Mouse (Mus musculus) small intestine, adult 2 months (tissue): ENCODE measurements around the gene Ipo13. TPM values are rescaled to one million over a fixed set of nuclear protein-coding genes. Genes with fewer than 3 reads are reported as not detected.

Source experiments
- H3K27ac ChIP-seq: fragments of 200-500 bp; 2 replicates; pipeline ENCODE4 v1.5.1; 2012; ENCODE audit warnings: low read depth, low read length, control low read depth, inconsistent platforms; ENCODE audit not compliant: insufficient read depth
- H3K27me3 ChIP-seq: fragments of 200-500 bp; 2 replicates; pipeline ENCODE4 v1.6.1; 2012; ENCODE audit warnings: mild to moderate bottlenecking, moderate library complexity, low read length, inconsistent platforms; ENCODE audit not compliant: control insufficient read depth, insufficient read depth
- H3K36me3 ChIP-seq: fragments of 200-500 bp; 2 replicates; pipeline ENCODE4 v1.6.1; 2012; ENCODE audit warnings: mild to moderate bottlenecking, low read length, control low read depth, inconsistent platforms; ENCODE audit not compliant: control insufficient read depth, insufficient read depth
- H3K4me1 ChIP-seq: fragments of 200-500 bp; 2 replicates; pipeline ENCODE4 v1.6.1; 2012; ENCODE audit warnings: low read length, inconsistent platforms, mixed read lengths; ENCODE audit not compliant: control insufficient read depth, insufficient read depth, insufficient read length
- H3K4me3 ChIP-seq: fragments of 200-500 bp; 2 replicates; pipeline ENCODE4 v1.5.1; 2012; ENCODE audit warnings: low read depth, mild to moderate bottlenecking, control low read depth, inconsistent platforms, low read length, moderate library complexity
- CTCF ChIP-seq: fragments of 200-500 bp; IDR thresholded peaks from 2 replicates; pipeline ENCODE4 v1.5.1; 2012; ENCODE audit warnings: low read depth, mild to moderate bottlenecking, control low read depth, inconsistent platforms, low read length, moderate library complexity, mixed read lengths; ENCODE audit not compliant: insufficient replicate concordance, insufficient read length; ENCODE audit errors: extremely low read depth
- POLR2A ChIP-seq: fragments of 200-500 bp; IDR thresholded peaks from 2 replicates; pipeline ENCODE4 v1.6.1; 2012; ENCODE audit warnings: low read depth, mild to moderate bottlenecking, control low read depth, inconsistent platforms, low read length, moderate library complexity
- WGBS: fragments of 180-500 bp; shearing (Covaris S2); methylation state at CpG from one replicate; pipeline ENCODE4 v1.1.7; 2018; 5-methylcytosine and 5-hydroxymethylcytosine counted together
- polyA plus RNA-seq: library from polyadenylated mRNA; depleted of rRNA; stranded (reverse); fragments of >200 nt; gene quantifications from 2 replicates; pipeline ENCODE4 v1.2.3, GENCODE M21; 2012

Ipo13 gene
- polyA plus RNA-seq, 1 experiment = 36.8 TPM

DNA sequence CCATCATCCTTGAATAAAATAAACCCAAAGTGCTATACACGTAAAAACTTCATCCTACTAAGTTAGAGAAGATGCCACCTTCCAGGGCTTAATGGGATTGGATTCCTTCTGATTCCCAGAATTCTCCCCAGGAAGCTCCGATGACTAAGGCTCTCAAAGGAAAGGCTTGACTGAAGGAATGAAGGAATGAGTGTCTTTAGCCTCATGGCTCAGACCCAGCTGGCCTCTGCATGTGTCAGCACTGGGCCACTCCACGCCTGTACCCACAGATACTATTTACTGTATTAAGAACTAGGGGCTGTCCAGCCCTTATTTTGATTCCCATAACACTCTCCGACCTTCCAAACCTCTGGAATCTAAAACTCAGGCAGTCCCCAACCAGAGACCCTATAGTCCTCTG lies 19.3 kb upstream of the Ipo13 start:
- 88% methylated on average over 4 of the region's 4 CpGs for WGBS
- H3K36me3 ChIP-seq = no peaks in the 10 kb centered on the region
- TF ChIP-seq POLR2A (no peak), CTCF (no peak)
- peaks cover 6% of the 10 kb centered on the region for H3K4me1 ChIP-seq
- no peak overlapping the region for H3K27ac ChIP-seq
- no peak overlapping the region for H3K4me3 ChIP-seq
- peaks cover 4% of the 10 kb centered on the region; the same call in 1 of the 2 replicates for H3K27me3 ChIP-seq

DNA sequence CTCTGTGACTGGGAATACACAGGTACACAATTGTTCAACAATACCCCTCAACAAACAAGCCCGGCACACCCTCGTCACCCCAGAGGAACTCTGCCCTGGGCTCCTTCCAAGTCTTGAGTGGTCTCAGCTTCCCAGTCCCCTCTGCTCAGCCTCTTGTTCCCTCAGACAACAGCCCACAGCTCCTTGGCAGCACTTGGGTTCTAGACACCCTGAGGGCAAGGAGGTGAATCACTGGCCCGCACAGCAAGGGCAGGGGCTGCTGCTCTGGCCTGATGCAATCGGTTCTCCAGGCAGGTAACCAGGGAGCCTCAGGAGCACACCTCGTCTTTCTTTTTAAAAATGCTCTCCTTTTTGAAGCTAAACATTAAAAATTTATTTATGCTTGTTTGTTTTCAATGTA lies 18.4 kb upstream of the Ipo13 start:
- Histone ChIP-seq H3K36me3 (no peaks in the 10 kb centered on the region), H3K4me3 (no peak overlapping the region), H3K27ac (no peak overlapping the region), H3K27me3 (peaks cover 7% of the 10 kb centered on the region; the same call in 1 of the 2 replicates), H3K4me1 (peaks cover 9% of the 10 kb centered on the region)
- WGBS = 84% methylated on average over 5 of the region's 5 CpGs
- TF ChIP-seq CTCF (no peak), POLR2A (no peak)

DNA sequence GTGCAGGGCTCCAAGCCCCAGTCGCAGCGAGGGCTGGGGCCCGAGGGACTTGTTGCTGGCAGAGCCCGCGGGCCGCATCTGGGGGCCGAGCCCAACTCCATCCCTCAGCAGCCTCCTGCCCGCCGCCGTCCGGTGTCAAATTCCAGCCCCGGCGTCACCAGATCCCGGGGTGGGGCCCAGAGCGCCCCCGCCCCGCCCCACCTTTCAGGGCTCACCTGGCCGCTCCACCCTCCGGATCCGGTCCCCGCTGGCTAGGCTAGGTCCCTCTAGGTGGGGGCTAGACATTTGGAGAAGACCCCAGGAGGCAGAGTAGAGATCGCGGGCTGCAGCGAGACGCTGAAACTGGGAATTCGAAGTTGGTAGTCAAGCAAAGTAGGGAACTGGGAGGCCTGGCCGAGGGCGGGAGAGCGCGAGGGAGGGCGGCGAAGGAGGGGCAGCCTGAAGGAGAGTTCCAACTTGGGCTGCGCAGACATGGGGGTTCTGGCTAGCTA lies 14.6 kb upstream of the Ipo13 start, which contains the start of gene Artn:
Artn (minus strand) TSS at position 373 of the 491 bp plus-strand sequence.
- no peaks in the 10 kb centered on the region for H3K36me3 ChIP-seq
- H3K27ac ChIP-seq = 0 out of 2 replicates have a peak within 1 kb of the TSS, but pooled peaks have one; percentile 7
- peak within 1 kb of the TSS; percentile 57 for H3K4me3 ChIP-seq
- WGBS = 1% methylated on average over 33 of the region's 33 CpGs
- peaks cover 22% of the 10 kb centered on the region for H3K27me3 ChIP-seq
- H3K4me1 ChIP-seq = peaks cover 14% of the 10 kb centered on the region
- TF ChIP-seq POLR2A (no peak), CTCF (no peak)

DNA sequence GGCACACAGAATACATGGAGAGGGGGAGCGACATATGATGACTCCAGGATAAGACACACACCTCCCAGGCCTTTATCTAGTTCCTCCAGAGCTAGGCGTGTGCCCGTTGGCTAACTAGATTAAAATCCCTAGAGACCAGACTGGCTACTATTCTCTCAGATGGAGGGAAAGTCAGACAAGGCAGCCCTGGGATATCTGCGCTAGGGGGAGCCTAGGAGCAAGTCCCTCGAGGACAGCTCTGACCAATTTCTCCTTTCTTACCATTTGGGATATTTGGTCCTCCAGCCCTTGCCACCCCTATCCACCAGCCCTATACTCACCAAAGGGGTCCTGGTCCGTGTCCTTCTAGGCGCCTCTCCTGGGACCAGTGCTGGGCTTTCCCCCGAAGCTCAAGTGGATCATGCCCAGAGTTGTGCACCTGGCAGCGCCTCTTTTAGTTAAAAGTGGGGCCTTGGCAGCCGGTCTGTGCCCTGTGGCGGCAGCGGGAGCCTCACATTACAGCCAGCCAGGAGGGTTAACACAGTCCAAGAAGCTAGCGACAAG lies 14.0 kb upstream of the Ipo13 start:
- H3K4me3 ChIP-seq = peak overlapping the region; percentile 57
- H3K4me1 ChIP-seq = peaks cover 14% of the 10 kb centered on the region
- H3K36me3 ChIP-seq = no peaks in the 10 kb centered on the region
- 3% methylated on average over 13 of the region's 13 CpGs for WGBS
- H3K27ac ChIP-seq = 0 out of 2 replicates have a peak overlapping the region, but pooled peaks have one; percentile 7
- TF ChIP-seq POLR2A (0 out of 2 replicates have a peak, but pooled peaks have one; percentile 8), CTCF (peak; percentile 47; the same call in 1 of the 2 replicates)
- H3K27me3 ChIP-seq = peaks cover 22% of the 10 kb centered on the region

DNA sequence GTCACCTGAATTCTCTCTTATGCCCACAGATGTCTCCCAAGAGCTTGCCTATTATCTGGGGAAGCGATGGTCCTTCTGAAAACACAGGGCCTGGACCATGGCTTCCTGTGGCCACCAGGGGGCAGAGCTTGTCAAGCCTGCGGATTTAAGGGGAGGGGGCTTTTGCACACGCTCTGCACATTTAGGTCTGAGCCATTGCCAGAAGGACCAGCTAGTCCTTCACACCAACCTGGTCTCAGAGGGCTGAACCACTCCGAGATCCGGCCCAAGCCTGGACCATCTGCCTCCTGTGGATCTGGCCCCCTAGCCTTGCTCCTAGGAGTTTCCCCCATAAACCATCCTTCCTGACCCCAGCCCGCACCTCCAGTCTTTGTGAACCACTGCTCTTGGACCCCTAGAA lies 13.4 kb upstream of the Ipo13 start:
- Histone ChIP-seq H3K4me3 (no peak overlapping the region), H3K4me1 (peaks cover 14% of the 10 kb centered on the region), H3K27me3 (peaks cover 22% of the 10 kb centered on the region), H3K27ac (no peak overlapping the region), H3K36me3 (no peaks in the 10 kb centered on the region)
- WGBS = 33% methylated on average over 6 of the region's 6 CpGs
- TF ChIP-seq POLR2A = no peak
- TF ChIP-seq CTCF = peak; percentile 81; the same call in 1 of the 2 replicates

DNA sequence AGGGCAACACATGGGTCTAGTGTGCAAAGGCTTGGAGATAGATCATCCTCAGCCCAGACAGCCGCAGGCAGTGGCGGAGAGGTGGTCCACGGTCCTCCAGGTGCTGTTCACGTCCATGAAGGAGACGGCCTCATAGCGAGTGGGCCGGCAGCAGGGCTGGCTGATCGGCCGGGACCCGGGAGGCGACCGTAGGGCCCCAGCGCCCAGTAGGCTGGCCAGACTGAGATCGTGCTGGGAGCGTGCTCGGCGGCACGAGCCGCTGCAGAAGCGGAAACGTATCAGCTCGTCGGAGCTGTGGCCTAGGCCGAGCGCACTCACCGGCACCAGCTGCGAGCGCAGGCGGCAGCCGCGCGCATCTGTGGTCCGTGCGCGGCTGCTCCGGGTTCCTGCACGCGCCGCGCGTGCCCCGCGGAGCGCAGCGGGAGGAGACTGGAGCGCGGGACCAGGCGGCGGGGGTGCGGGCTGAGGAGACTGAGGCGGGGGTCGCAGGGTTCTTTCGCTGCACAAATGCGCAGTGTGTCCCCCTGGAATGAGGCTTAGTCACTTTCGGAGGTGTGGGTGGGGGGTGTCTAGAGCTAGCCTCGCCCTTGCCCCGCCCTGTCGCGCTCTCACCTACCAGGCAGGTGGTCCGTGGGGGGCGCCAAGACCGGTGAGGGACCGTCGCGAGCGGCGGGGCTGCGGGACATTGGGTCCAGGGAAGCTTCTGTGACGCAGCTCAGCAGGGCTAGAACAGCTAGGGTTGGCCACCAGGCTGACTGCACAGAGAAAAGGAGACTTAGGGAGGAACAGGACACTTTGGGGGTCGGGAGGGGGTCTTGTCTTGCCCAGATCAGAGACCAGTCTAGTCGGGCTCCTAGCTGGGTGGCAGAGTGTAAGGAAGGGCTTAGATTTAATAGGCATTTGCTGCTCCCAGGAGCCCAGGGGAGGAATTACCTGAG lies 12.0 kb upstream of the Ipo13 start:
- 3% methylated on average over 70 of the region's 71 CpGs for WGBS
- H3K4me1 ChIP-seq = peaks cover 14% of the 10 kb centered on the region
- H3K27me3 ChIP-seq = peaks cover 22% of the 10 kb centered on the region
- H3K36me3 ChIP-seq = no peaks in the 10 kb centered on the region
- TF ChIP-seq POLR2A (no peak), CTCF (peak; percentile 3; the same call in 1 of the 2 replicates)
- H3K4me3 ChIP-seq = peak overlapping the region; percentile 48
- H3K27ac ChIP-seq = no peak overlapping the region

GRCm38 (mm10) chr4:117924916-117925315 lies 10.1 kb upstream of the Ipo13 start:
- TF ChIP-seq CTCF = no peak
- no peak for TF ChIP-seq POLR2A
- WGBS = 52% methylated on average over 6 of the region's 6 CpGs
- Histone ChIP-seq H3K4me3 (no peak overlapping the region), H3K4me1 (peaks cover 14% of the 10 kb centered on the region), H3K36me3 (no peaks in the 10 kb centered on the region), H3K27ac (no peak overlapping the region), H3K27me3 (peaks cover 22% of the 10 kb centered on the region)
